Comparison of ENCODE assay signal across 10 mouse cellular contexts in genomic region chr9:36858677-36859076, GRCm38 (mm10). TPM values are rescaled to one million over a fixed set of nuclear protein-coding genes. Genes with fewer than 3 reads are reported as not detected.
DNase-seq lines count a peak whose midpoint lies in the region; ATAC-seq lines count a peak whose summit lies in the region.
"Had no signal": no experiment of that assay in that cellular context is flagged by ENCODE, and none has a peak within 500 bp of the region (broad histone marks: within the 10 kb centered on the region; RNA-seq: fewer than 3 reads in every experiment).

No protein-coding gene starts in this region.

- 21% methylated on average over 4 of the region's 4 CpGs for WGBS in midbrain, embryonic 14.5 days
- WGBS in midbrain, embryonic 11.5 days: 29% methylated on average over 4 of the region's 4 CpGs

- peaks cover 3% of the 10 kb centered on the region; the same call in 1 of the 2 replicates for H3K4me1 ChIP-seq in midbrain, embryonic 14.5 days (ENCODE audit: control insufficient read depth, insufficient read depth, low read length)
- peaks cover 10% of the 10 kb centered on the region; the same call in 1 of the 2 replicates for H3K4me1 ChIP-seq in midbrain, embryonic 11.5 days (ENCODE audit: control insufficient read depth, insufficient read depth, low read length)

- DNase-seq in embryo, embryonic 10 days (ENCODE audit: low spot score): peak; percentile 13
- no peak for DNase-seq in embryo, embryonic 11 days
- DNase-seq in midbrain, embryonic 14.5 days: peak; percentile 53
- no peak for DNase-seq in midbrain, embryonic 11.5 days (ENCODE audit: low spot score, missing footprints)
- DNase-seq in cerebellum, postnatal 36 days: peak; percentile 88 to 91
- DNase-seq in left cerebral cortex, postnatal 4 days: peak; percentile 85
- no peak for DNase-seq in adrenal gland, postnatal 10 days
- no peak for DNase-seq in kidney, adult 9 months
- DNase-seq: lung, postnatal 36 days had no signal

- H3K27ac ChIP-seq in midbrain, embryonic 14.5 days (replicated peaks; ENCODE audit: low read depth, low read length): no peak overlapping the region
- no peak overlapping the region for H3K27ac ChIP-seq in midbrain, embryonic 11.5 days (ENCODE audit: low read depth, low read length)

- H3K36me3 ChIP-seq in midbrain, embryonic 14.5 days (ENCODE audit: control insufficient read depth, insufficient read depth, low read length): peaks cover 87% of the 10 kb centered on the region
- peaks cover 7% of the 10 kb centered on the region for H3K36me3 ChIP-seq in midbrain, embryonic 11.5 days (ENCODE audit: control insufficient read depth, insufficient read depth, low read length)

- no peaks in the 10 kb centered on the region for H3K27me3 ChIP-seq in midbrain, embryonic 14.5 days (ENCODE audit: control insufficient read depth, insufficient read depth, low read length)
- H3K27me3 ChIP-seq in midbrain, embryonic 11.5 days (ENCODE audit: control insufficient read depth, insufficient read depth, low read length): no peaks in the 10 kb centered on the region

- no peak overlapping the region for H3K4me3 ChIP-seq in midbrain, embryonic 14.5 days (replicated peaks; ENCODE audit: low read depth, low read length)
- H3K4me3 ChIP-seq in midbrain, embryonic 11.5 days (ENCODE audit: low read depth, low read length): no peak overlapping the region

- no peaks in the 10 kb centered on the region for H3K9me3 ChIP-seq in midbrain, embryonic 14.5 days (ENCODE audit: control insufficient read depth, low read length)
- no peaks in the 10 kb centered on the region for H3K9me3 ChIP-seq in midbrain, embryonic 11.5 days (ENCODE audit: control insufficient read depth, low read length)

- intact Hi-C loops in left cerebral cortex, postnatal 4 days (cut with DNase I): no loop called here

- H3K9ac ChIP-seq in midbrain, embryonic 14.5 days (replicated peaks; ENCODE audit: low read length): no peak overlapping the region
- H3K9ac ChIP-seq in midbrain, embryonic 11.5 days (ENCODE audit: low read length): no peak overlapping the region

- ATAC-seq in midbrain, embryonic 14.5 days (ENCODE audit: low FRiP score, low TSS enrichment): no peak
- no peak for ATAC-seq in midbrain, embryonic 11.5 days (ENCODE audit: low FRiP score)
- ATAC-seq: Patski had no signal

- H3K4me2 ChIP-seq in midbrain, embryonic 14.5 days (ENCODE audit: low read length): no peak overlapping the region
- H3K4me2 ChIP-seq in midbrain, embryonic 11.5 days: no peak overlapping the region

RNA-seq across cellular contexts. Expression of gene Fez1, which starts 37.0 kb away (rescaled TPM):
- polyA plus RNA-seq in midbrain, embryonic 14.5 days (2014; fragmentation: Nextera tagmentation; extraction: Ambion mirVana): 576 and 626 TPM in 2 replicates
- polyA plus RNA-seq in midbrain, embryonic 11.5 days (2014; fragmentation: Nextera tagmentation; extraction: Ambion mirVana): 385 and 411 TPM in 2 replicates
- total RNA-seq in left cerebral cortex, postnatal 4 days (2021): 100 to 1,000 TPM; 365 to 373 TPM
- total RNA-seq in adrenal gland, postnatal 10 days (2021): 1 to 10 TPM; 7.6 to 9.3 TPM
- polyA plus RNA-seq: Patski had no signal

Comparison
In these comparisons a context has a peak if more than half of its experiments do, and no peak if none do; other contexts are left out.
1. DNase-seq: peak in embryo, embryonic 10 days (single experiment), midbrain, embryonic 14.5 days (single experiment), cerebellum, postnatal 36 days (2 of 2) and left cerebral cortex, postnatal 4 days (single experiment); none in embryo, embryonic 11 days (single experiment), midbrain, embryonic 11.5 days (single experiment), adrenal gland, postnatal 10 days (single experiment) and kidney, adult 9 months (single experiment).
2. RNA of gene Fez1, which starts 37.0 kb away (total RNA-seq): 365 to 373 TPM in left cerebral cortex, postnatal 4 days; 7.6 to 9.3 TPM in adrenal gland, postnatal 10 days; every median in the first group is over 10 times any median in the second.